Mouse (Mus musculus) adrenal gland (tissue): Measurements from ENCODE around the gene Prpf6.

Experiments used
- intact Hi-C: fragments of 180-260 bp; cut with DNase I; formaldehyde crosslinking; loops from one replicate; pipeline ENCODE4 v1.15.1; 2025
- microRNA-seq, 2 experiments: library from miRNA; unstranded; fragments of <30 nt; microRNA quantifications; one replicate each; pipeline ENCODE4; 2019

Gene Prpf6

DNA sequence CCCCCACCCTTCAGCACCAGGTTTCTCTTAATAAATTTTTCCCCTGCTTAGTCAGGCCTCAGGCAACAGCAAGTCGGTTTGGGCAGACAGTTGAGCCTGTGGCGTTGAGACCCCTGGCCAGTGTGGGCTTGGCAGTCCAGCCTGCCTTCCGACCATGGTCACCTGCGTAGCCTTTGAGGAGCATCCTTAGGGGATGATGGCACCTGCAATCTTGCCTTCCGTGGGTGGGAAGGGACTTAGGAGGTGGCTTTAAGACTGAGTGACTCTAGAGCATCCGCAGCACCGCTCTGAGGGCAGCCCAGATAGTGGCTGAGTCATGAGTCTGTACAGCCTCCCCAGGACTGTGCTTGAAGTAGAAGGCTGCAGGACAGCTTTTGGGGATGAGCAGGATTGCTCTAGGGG, 89.0 kb downstream of the Prpf6 start:
- intact Hi-C loops = no loop called here

DNA sequence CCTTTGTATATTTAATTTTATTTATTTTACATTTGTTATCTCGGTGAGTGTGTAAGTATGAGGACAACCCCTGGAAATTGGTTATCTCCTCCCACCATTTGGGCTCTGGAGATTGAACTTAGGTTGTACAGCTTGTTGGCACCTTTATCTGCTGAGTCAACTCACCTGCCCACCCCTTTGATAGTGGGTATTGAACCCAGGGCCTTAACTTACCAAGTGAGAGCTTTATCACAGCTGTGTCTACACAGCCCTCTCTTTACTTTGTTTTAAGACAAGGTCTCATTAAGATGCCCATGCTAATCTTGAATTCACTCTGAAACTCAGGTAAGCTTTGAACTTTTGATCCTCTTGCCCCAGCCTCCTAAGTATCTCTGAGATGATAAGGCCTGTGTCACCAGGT, 90.3 kb downstream of the Prpf6 start:
- intact Hi-C loops = no loop called here

DNA sequence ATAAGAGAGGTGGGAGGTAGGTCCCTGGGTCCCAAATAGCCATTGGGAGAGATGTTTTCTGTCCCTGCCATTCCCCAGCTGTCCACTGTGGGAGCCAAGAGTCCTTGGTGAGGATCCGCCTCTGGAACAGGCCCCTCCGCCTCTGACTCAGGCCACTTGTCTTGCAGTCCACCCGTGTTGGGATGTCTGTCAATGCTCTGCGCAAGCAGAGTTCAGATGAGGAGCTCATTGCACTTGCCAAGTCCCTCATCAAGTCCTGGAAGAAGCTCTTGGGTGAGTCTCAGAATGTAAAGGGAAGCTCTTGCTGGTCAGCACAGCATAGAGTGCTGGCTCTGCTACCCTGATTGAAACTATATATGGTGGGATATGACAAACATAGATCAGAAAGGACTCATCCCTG, 91.7 kb downstream of the Prpf6 start:
- intact Hi-C loops = no loop called here

DNA sequence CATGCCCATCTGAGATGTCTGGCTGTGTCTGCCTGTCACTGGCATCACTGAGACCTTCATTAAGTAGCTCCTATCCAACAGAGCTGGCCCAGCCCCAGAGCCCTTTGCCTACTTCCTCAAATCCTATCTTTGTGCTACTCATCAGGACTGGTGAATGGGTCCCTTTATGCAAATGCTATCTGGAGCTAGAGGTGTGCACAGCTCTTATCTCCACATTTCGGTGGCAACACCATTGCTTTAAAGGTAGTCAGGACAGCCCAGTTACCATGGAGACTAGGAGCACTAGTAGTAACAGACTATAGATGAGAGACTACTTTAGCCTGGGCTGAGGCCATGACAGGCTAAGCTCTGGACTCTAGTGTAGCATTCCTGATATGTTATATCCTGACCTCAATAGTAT, 93.0 kb downstream of the Prpf6 start:
- intact Hi-C loops = no loop called here

DNA sequence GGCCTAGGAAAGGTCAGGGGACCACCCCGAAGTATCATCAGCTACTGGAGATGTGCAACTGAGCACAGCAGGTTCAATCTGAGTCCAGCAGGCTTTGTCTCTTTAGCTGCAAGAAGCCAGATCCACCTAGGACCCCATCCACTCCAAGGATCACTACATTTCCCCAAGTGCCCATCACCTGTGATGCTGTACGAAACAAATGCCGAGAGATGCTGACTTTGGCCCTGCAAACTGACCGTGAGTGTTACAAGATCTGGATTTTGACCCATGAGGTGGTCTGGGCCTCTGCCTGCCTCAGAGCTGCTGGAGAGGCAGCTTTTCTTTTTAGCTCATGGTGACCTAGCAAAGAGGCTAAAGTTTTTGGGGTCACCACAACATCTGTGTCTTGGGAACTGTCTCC, 94.0 kb downstream of the Prpf6 start:
- intact Hi-C loops = no loop called here

DNA sequence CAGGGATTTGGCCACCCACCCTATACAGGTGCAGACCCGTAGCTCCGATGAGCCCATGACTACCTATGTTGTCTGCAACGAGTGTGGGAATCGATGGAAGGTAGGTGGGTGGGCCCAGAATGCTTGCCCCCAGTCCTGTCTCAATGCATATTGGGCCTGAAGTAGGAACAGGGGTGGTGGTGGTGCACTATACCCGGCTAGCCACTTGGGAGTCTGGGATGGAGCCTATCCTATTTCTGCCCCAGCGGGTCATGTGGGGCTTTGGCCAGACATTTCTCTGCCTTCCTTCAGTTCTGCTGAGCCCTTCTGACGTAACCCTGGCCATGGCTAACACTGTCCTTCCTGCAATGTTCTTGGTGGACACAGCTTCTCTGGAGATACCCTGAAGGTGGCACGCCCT, 95.9 kb downstream of the Prpf6 start:
- intact Hi-C loops = no loop called here

DNA sequence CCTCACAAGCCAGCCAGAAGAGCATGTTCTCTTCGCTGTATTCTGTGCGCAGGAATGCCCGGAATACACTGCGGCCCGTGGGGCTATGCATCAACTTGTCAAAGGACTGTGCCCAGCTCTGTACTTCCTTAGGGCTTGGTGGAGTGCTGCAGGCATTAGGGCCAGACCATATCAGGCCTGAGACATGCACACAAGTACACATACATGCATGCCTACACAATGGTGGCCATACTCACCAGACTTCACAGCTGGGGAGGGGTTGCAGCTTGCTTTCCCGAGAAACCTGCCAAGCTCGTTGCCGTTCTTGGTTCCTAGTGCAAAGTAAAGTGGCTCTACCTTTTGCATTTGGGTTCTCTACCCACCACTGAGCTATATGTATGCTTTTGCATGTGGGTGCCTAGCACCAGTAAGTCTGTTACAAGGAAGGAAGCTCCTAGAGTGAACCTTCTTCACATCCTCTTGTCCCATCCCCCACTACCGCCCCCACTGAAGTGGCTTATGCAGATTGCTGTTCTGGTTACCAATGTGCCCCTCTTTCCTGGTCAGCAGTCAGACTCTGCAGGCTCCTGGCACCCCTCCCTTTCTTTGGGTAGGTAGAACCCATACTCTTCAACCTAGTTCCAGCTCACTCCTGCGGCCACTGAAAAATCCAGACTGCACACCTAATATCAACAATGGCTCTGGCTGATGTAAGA, 97.9 kb downstream of the Prpf6 start:
- intact Hi-C loops = no loop called here

DNA sequence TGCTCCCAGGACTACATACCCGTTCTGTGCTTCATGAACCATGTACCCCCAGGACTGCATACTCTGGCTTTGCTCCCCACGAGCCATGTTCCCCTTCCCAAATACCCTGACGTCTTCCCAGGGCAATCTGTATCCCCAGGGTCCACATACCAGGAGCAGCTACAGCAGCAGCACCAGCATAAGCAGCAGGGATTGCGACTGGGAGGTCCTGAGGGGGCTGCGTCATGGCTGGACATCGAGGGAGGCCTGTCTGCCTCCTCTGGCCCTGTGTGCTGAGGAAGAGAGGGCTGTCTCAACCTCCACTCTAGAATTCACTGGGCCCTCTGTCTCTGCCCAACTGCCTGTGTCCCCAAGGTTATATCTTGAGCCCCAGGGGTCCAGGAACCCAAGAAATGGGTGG, 99.4 kb downstream of the Prpf6 start:
- intact Hi-C loops = no loop called here

DNA sequence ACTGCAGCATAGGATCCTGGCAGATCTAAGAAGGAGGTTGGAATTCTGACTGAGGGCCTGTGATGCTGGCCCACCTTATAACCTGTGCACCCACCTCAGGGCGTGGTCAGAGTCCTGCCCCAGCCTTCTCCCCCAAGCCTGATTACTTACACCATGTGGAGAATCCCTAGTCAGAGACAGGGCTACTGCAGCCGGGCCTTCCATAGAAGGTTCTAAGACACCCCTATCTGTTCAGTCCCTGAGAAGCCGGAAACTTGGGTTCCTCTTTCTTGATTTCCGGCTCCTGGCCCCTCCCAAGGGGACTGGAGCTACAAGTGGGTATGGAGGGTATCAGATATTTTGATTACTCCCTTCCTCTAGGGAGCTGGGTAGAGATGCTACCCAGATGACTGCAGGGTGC, 99.9 kb downstream of the Prpf6 start:
- intact Hi-C loops = no loop called here

DNA sequence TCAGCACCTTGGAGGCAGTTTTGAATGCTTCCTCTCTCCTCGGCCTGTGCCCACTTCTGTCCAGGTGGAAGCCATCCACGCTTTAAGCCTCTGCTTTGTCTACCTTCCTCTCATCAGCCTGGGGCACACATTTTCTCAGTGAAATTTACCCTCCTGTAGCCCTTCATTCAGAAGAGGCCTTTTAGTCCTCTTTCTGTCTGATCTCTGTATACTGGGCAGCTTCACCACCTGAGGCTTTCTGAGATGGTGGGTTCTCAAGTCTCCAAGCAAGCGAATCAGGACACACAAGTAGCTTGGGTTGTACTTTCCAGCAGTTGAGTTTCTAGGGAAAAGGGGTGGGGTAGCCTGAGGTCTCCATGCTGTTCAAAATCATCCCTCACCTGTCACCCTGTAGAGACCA, 100.6 kb downstream of the Prpf6 start:
- intact Hi-C loops = no loop called here

DNA sequence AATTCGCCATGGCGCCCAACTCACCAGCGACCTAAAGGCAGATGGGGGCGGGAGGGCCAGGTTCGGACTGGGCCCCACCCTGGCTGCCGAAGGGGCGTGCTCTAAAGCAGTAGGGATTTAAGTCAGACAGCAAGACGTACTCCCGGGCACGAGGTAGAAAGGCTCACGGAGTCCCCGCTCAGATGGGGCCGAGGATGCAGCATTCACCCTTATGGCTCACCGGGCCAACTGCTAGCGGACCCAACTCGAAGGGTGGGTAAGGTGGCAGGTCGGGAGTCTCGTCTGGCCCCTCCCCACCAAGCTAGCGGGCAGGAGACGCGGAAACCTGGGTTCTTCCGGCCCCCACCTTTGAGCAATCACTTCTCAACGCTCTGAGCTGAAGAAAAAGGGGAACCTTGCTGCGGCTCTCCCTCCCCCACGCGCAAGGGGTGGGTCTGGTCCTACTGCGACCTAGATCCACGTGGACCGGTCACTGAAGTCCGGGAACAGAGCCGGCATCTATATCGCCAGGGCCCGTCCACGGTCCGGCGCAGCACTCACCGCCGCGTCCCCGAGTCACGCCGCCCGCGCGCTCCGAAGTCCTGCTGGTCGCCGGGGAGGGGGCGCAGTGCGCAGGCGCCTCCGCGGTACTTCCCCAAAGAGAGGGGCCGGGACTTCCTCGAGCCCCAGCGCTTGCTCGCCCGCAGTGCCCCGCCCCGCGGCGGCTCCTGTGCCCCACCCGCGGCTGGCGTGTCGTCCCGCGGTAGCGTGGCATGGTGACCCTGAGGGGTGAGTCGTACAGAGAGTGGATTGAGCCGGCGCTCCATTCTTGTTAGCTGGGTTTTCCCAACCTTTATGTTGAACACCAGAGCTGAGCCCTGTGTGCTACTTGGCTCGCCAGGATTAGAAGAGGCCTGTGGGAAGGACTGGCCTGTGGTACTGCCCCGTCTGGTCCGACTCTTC, 101.9 kb downstream of the Prpf6 start, which contains the start of gene Rgs19:
Gene Rgs19, minus strand, starts transcription at position 639 of the 942 bp plus-strand sequence.
- intact Hi-C loops = no loop called here

DNA sequence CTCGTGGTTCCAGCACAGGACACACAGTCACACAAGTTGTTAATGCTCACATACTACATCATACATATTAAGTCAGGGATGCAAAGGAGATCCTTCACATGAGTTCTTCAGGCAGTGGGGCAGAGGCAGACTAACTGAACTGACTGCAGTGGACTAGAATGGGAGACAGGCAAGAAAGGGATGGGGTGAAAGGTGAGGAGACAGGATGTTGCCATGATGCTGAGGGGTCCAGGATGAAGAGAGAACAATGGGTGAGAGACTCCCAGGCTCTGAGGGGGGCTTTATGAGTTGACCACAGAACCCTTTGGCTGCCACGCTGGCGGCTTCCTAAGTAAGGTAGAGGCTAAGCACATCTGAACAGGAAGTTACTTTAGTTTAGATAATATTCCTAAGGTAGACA, 102.9 kb downstream of the Prpf6 start:
- intact Hi-C loops = no loop called here

DNA sequence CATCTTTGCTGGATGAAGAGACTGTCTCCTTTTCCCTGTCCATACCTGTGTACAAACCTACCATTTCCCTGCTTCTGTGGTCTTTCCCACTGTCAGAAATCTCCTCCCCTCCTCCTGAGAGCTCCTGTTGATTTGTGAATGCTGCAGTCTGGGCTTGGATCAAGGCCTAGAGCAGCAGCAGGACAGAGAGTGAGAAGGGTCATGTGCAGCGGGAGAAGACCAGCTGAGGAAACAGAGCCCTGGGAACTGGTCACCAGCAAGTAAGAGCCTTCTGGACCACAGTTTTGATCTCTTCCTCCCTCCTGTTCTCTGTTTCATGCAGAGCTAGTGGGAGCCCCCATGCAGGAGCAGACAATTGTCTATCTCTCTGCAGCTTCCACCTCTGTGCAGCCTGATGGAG, 104.1 kb downstream of the Prpf6 start:
- intact Hi-C loops = no loop called here

DNA sequence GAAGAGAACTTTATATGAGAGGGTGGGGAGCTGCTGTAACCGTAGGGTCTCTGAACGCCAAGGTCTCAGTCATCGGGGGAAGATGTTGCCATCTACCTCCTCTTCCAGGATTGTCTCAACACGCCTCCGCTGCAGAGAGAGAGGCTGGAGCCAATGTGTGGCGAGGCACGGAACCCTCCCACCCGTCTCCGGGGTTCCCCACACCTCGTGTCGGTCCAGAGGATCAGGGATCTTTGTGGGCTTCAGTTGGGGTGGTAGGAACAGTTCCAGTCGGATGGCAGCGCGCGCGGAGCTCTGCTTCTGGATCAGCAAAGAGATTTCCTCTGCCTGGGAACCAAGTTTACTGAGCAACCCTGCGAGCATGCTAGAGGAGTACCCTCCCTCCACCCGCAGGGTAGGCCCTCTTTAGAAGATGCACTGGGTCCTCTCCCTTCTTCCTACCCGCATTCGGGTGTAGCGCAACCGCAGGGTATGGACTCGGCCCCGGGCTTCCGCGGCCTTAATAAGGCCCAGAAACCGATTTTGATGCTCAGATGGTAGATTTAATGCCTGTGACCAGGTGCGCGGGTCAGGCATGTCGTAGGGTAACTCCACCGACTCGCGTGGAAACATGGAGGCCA, 105.2 kb downstream of the Prpf6 start:
- intact Hi-C loops = no loop called here

DNA sequence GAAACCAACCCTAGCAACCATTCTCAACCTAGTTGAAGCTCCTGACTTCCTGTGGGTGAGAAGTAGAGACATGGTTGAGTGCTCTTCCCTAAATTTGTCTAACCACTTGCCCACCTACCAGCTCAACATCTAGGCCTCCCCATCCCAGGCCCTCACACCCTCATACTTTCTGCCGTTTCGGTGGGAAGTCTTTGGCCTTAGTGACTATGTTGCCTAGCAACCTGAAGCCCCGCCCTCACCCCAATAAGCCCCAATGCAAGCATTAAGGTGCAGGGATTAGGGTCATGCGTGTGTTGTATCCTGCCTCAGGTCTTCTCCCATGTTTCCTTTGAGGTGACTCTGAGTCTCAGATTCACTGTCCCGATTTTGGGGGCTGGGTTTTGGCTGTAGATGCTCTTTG, 106.6 kb downstream of the Prpf6 start, which contains the start of gene Lkaaear1:
Gene Lkaaear1, minus strand, starts transcription at position 202 of the 400 bp plus-strand sequence.
- intact Hi-C loops = no loop called here

Small RNA genes lying within 50 kb of the gene (microRNA-seq; reads per million reads assigned to microRNA genes)
- 0 reads per million in 2 experiments for gene Mir7006
